Mouse (Mus musculus) midbrain, embryonic 12.5 days (tissue): Measurements from ENCODE around the gene Dmac2. TPM values are rescaled to one million over a fixed set of nuclear protein-coding genes. Genes with fewer than 3 reads are reported as not detected.

Source experiments
- ATAC-seq: fragments of 200-750 bp; cut with Nextera tagmentation; 2 replicates; pipeline ENCODE4 v1.8.0; 2017; ENCODE audit warnings: low read depth, moderate TSS enrichment, moderate library complexity; ENCODE audit not compliant: low FRiP score
- H3K27ac ChIP-seq: fragments of 300-500 bp; sonication (generic); replicated peaks from 2 replicates; pipeline ENCODE4 v1.5.1; 2016; ENCODE audit warnings: mild to moderate bottlenecking
- H3K27me3 ChIP-seq: fragments of 300-500 bp; sonication (generic); 2 replicates; pipeline ENCODE4 v1.6.1; 2016; ENCODE audit warnings: mild to moderate bottlenecking
- H3K36me3 ChIP-seq: fragments of 300-500 bp; sonication (generic); 2 replicates; pipeline ENCODE4 v1.6.1; 2016
- H3K4me1 ChIP-seq: fragments of 300-500 bp; sonication (generic); 2 replicates; pipeline ENCODE4 v1.6.1; 2016
- H3K4me2 ChIP-seq: fragments of 300-500 bp; sonication (generic); replicated peaks from 2 replicates; pipeline ENCODE4 v1.6.1; 2016; ENCODE audit warnings: mild to moderate bottlenecking, moderate library complexity
- H3K4me3 ChIP-seq: fragments of 300-500 bp; sonication (generic); 2 replicates; pipeline ENCODE4 v1.5.1; 2016; ENCODE audit warnings: mild to moderate bottlenecking
- H3K9ac ChIP-seq: fragments of 300-500 bp; sonication (generic); replicated peaks from 2 replicates; pipeline ENCODE4 v1.6.1; 2016; ENCODE audit warnings: mild to moderate bottlenecking, moderate library complexity
- H3K9me3 ChIP-seq: fragments of 300-500 bp; sonication (generic); 2 replicates; pipeline ENCODE4 v1.6.1; 2016; ENCODE audit warnings: mild to moderate bottlenecking
- WGBS: fragments of 180-500 bp; shearing (Covaris S2); methylation state at CpG from one replicate; pipeline ENCODE4 v1.1.7; 2016; 5-methylcytosine and 5-hydroxymethylcytosine counted together
- polyA plus RNA-seq: library from polyadenylated mRNA; unstranded; fragments of >200 nt; fragmentation: Nextera tagmentation; extraction: Ambion mirVana; gene quantifications from 2 replicates; pipeline ENCODE4 v1.2.1, GENCODE M21; 2016

Gene Dmac2
- polyA plus RNA-seq, 1 experiment from 2014 or later, result 26.5 TPM

GRCm38 (mm10) chr7:25619722-25619991, 443 bp downstream of the Dmac2 start:
- Histone ChIP-seq H3K27ac (no peak overlapping the region), H3K9me3 (no peaks in the 10 kb centered on the region), H3K36me3 (0 out of 2 replicates have a peak, but pooled peaks cover 1% of the 10 kb centered on the region), H3K4me3 (peak overlapping the region; percentile 64), H3K27me3 (peaks cover 6% of the 10 kb centered on the region), H3K4me2 (peak overlapping the region; percentile 63), H3K4me1 (no peaks in the 10 kb centered on the region), H3K9ac (peak overlapping the region; percentile 50)
- 23% methylated on average over 5 of the region's 5 CpGs for WGBS
- ATAC-seq, result no peak

- no peak for ATAC-seq
- Histone ChIP-seq H3K9ac (no peak overlapping the region), H3K36me3 (0 out of 2 replicates have a peak, but pooled peaks cover 5% of the 10 kb centered on the region), H3K4me1 (no peaks in the 10 kb centered on the region), H3K27me3 (peaks cover 6% of the 10 kb centered on the region), H3K4me3 (peak overlapping the region; percentile 64), H3K27ac (no peak overlapping the region), H3K9me3 (no peaks in the 10 kb centered on the region), H3K4me2 (peak overlapping the region; percentile 63)
- 88% methylated on average over 5 of the region's 5 CpGs for WGBS
These were observed 887 bp downstream of the Dmac2 start for GRCm38 (mm10) chr7:25620101-25620500.

GRCm38 (mm10) chr7:25620751-25621150, 1.5 kb downstream of the Dmac2 start:
- H3K36me3 ChIP-seq, result 0 out of 2 replicates have a peak, but pooled peaks cover 5% of the 10 kb centered on the region
- no peak overlapping the region for H3K4me2 ChIP-seq
- H3K9me3 ChIP-seq, result no peaks in the 10 kb centered on the region
- no peaks in the 10 kb centered on the region for H3K4me1 ChIP-seq
- H3K9ac ChIP-seq, result no peak overlapping the region
- 93% methylated on average over 11 of the region's 11 CpGs for WGBS
- no peak overlapping the region for H3K4me3 ChIP-seq
- ATAC-seq, result no peak
- peaks cover 6% of the 10 kb centered on the region for H3K27me3 ChIP-seq
- H3K27ac ChIP-seq, result no peak overlapping the region

- Histone ChIP-seq H3K36me3 (0 out of 2 replicates have a peak, but pooled peaks cover 10% of the 10 kb centered on the region), H3K4me2 (no peak overlapping the region), H3K9me3 (no peaks in the 10 kb centered on the region), H3K27ac (no peak overlapping the region), H3K4me3 (no peak overlapping the region), H3K9ac (no peak overlapping the region), H3K27me3 (peaks cover 24% of the 10 kb centered on the region), H3K4me1 (peaks cover 9% of the 10 kb centered on the region)
- WGBS, result 89% methylated on average over 11 of the region's 11 CpGs
- no peak for ATAC-seq
These were observed 4.7 kb downstream of the Dmac2 start for GRCm38 (mm10) chr7:25623857-25624370.

- Histone ChIP-seq H3K27me3 (peaks cover 26% of the 10 kb centered on the region), H3K9ac (no peak overlapping the region), H3K27ac (no peak overlapping the region), H3K36me3 (peaks cover 10% of the 10 kb centered on the region; the same call in 1 of the 2 replicates), H3K4me2 (no peak overlapping the region), H3K4me3 (no peak overlapping the region), H3K4me1 (peaks cover 9% of the 10 kb centered on the region), H3K9me3 (no peaks in the 10 kb centered on the region)
- ATAC-seq, result no peak
- WGBS, result 88% methylated on average over 5 of the region's 5 CpGs
These were observed 5.6 kb downstream of the Dmac2 start for GRCm38 (mm10) chr7:25624851-25625250.

- 80% methylated on average over 10 of the region's 10 CpGs for WGBS
- Histone ChIP-seq H3K9me3 (no peaks in the 10 kb centered on the region), H3K4me1 (peaks cover 9% of the 10 kb centered on the region), H3K4me2 (no peak overlapping the region), H3K9ac (no peak overlapping the region), H3K4me3 (no peak overlapping the region), H3K27ac (no peak overlapping the region), H3K36me3 (peaks cover 19% of the 10 kb centered on the region), H3K27me3 (peaks cover 26% of the 10 kb centered on the region)
- ATAC-seq, result no peak
These were observed 6.5 kb downstream of the Dmac2 start for GRCm38 (mm10) chr7:25625594-25626250.

- Histone ChIP-seq H3K4me3 (peak within 1 kb of the TSS; percentile 27), H3K27me3 (peaks cover 26% of the 10 kb centered on the region), H3K27ac (no peak within 1 kb of the TSS), H3K4me1 (peaks cover 9% of the 10 kb centered on the region), H3K4me2 (peak within 1 kb of the TSS; percentile 46), H3K9ac (peak within 1 kb of the TSS; percentile 58), H3K9me3 (no peaks in the 10 kb centered on the region), H3K36me3 (peaks cover 29% of the 10 kb centered on the region)
- WGBS, result 24% methylated on average over 28 of the region's 29 CpGs
- 0 out of 2 replicates have a peak, but pooled peaks have one; percentile 5 for ATAC-seq
These were observed 7.6 kb downstream of the Dmac2 start, which contains the start of gene B3gnt8 for GRCm38 (mm10) chr7:25626509-25627430. Gene B3gnt8 (plus strand): TSS chr7:25626654.

GRCm38 (mm10) chr7:25627431-25628322, 8.5 kb downstream of the Dmac2 start:
- WGBS, result 18% methylated on average over 37 of the region's 38 CpGs
- Histone ChIP-seq H3K27ac (no peak overlapping the region), H3K4me3 (peak overlapping the region; percentile 27), H3K9me3 (no peaks in the 10 kb centered on the region), H3K9ac (peak overlapping the region; percentile 58), H3K4me1 (peaks cover 9% of the 10 kb centered on the region), H3K36me3 (peaks cover 33% of the 10 kb centered on the region), H3K27me3 (peaks cover 26% of the 10 kb centered on the region), H3K4me2 (peak overlapping the region; percentile 46)
- no peak for ATAC-seq

GRCm38 (mm10) chr7:25628323-25628620, 9.1 kb downstream of the Dmac2 start:
- H3K4me2 ChIP-seq, result no peak overlapping the region
- no peaks in the 10 kb centered on the region for H3K9me3 ChIP-seq
- 0 out of 2 replicates have a peak overlapping the region, but pooled peaks have one; percentile 15 for H3K9ac ChIP-seq
- 55% methylated on average over 8 of the region's 8 CpGs for WGBS
- H3K27me3 ChIP-seq, result peaks cover 26% of the 10 kb centered on the region
- no peak for ATAC-seq
- H3K27ac ChIP-seq, result no peak overlapping the region
- H3K36me3 ChIP-seq, result peaks cover 39% of the 10 kb centered on the region
- no peak overlapping the region for H3K4me3 ChIP-seq
- H3K4me1 ChIP-seq, result peaks cover 9% of the 10 kb centered on the region

- WGBS, result 95% methylated on average over 5 of the region's 5 CpGs
These were observed 13.5 kb downstream of the Dmac2 start for GRCm38 (mm10) chr7:25632679-25633078.

GRCm38 (mm10) chr7:25636373-25636772, 17.2 kb downstream of the Dmac2 start:
- Histone ChIP-seq H3K27ac (no peak overlapping the region), H3K4me1 (no peaks in the 10 kb centered on the region), H3K9me3 (no peaks in the 10 kb centered on the region), H3K27me3 (no peaks in the 10 kb centered on the region), H3K36me3 (peaks cover 58% of the 10 kb centered on the region; the same call in 1 of the 2 replicates), H3K4me2 (no peak overlapping the region), H3K4me3 (no peak overlapping the region), H3K9ac (no peak overlapping the region)
- 82% methylated on average over 3 of the region's 3 CpGs for WGBS
- ATAC-seq, result no peak

More at GRCm38 (mm10) chr7:25632679-25633078, 13.5 kb downstream of the Dmac2 start:
- no peaks in the 10 kb centered on the region for H3K9me3 ChIP-seq
- H3K27ac ChIP-seq, result no peak overlapping the region
- peaks cover 53% of the 10 kb centered on the region for H3K36me3 ChIP-seq
- H3K4me1 ChIP-seq, result peaks cover under 1% of the 10 kb centered on the region; the same call in 1 of the 2 replicates
- no peak for ATAC-seq
- H3K4me3 ChIP-seq, result no peak overlapping the region
- no peak overlapping the region for H3K9ac ChIP-seq
- H3K4me2 ChIP-seq, result no peak overlapping the region
- H3K27me3 ChIP-seq, result peaks cover 15% of the 10 kb centered on the region
